Mouse (Mus musculus): Measurements from ENCODE around the gene C5ar2.
"Not testable (repeated sequence)": the region's sequence is repeated elsewhere in the genome, so short reads cannot be mapped to it uniquely, and the experiment has no call there.

Gene C5ar2

DNA sequence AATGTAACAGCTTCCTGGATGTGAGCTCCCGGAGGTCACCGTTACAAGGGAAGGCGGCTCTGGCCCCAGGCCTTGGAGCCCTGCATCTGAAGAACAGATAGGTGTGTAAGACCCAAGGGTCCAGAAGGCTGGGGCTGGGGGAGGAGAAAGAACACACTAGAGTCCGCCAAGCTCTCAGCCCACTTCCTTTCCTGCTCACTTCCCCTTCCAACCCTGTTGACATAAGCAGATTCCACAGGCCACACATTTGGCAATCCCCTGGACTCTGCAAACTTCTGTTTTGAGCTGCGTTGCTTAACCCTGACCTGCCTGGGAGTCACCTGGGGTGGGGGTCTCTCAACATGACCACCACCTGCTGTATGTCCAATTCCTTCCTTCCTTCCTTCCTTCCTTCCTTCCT lies at the start of gene C5ar2:
Gene C5ar2 (minus strand): TSS at position 88 of the 400 bp plus-strand sequence.
- peak; percentile 40 to 48 for DNase-seq (ENCODE audit: low spot score in 2 of 2)

GRCm38 (mm10) chr7:16287791-16288190 lies 43.8 kb upstream of the C5ar2 start:
- no peak for DNase-seq (ENCODE audit: low spot score in 2 of 2)

DNA sequence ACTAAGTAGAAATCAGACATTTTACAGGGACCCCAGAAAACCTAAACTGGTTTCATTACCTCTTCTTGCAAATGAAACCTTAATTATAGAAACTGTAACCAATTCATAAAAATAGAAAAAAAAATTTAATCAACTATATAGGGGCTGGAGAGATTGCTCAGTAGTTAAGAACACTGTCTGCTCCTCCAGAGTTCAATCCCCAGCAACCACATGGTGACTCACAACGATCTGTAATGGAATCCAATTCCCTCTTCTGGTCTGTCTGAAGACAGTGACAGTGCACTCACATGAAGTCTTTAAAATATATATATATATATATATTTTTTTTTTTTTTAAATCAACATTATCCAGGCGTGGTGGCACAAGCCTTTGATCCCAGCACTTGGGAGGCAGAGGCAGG lies 43.1 kb upstream of the C5ar2 start:
- DNase-seq (ENCODE audit: low spot score in 2 of 2): no peak

- peak; percentile 99 to 100 for DNase-seq (ENCODE audit: low spot score in 2 of 2)
Observed at GRCm38 (mm10) chr7:16286026-16286961, 42.3 kb upstream of the C5ar2 start, which contains the start of gene Ccdc9. Gene Ccdc9, minus strand, starts transcription at chr7:16286795.

DNA sequence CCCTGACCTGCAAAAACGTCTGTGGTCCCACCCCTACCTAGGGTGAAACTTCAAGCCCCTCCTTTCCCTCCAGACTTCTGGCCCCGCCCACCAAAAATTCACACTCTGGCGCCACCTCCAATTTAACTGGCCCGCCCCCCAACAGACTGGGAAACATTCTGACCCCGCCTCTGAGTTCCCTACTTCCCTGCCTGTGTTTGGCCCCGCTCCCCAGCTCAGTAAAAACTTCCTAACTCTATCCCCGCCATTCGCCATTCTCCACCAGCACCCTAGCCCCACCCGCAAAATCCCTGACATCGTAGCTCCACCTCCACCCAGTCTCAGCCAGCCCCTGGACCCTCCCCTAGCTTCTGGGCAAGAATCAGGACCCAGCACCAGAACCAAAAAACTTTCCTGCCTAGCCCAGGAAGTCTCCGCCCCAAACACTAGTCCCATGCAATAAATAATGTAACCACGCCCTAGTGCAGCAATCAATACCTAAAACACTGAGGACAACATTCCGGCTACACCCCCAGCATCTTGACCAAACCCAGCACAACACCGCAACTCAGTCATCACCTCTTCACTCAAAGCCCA lies 41.6 kb upstream of the C5ar2 start:
- peak; percentile 69 to 72 for DNase-seq (ENCODE audit: low spot score in 2 of 2)

GRCm38 (mm10) chr7:16284904-16285303 lies 41.0 kb upstream of the C5ar2 start:
- DNase-seq (ENCODE audit: low spot score in 2 of 2): peak in 1 of 2 experiments; percentile 34

DNA sequence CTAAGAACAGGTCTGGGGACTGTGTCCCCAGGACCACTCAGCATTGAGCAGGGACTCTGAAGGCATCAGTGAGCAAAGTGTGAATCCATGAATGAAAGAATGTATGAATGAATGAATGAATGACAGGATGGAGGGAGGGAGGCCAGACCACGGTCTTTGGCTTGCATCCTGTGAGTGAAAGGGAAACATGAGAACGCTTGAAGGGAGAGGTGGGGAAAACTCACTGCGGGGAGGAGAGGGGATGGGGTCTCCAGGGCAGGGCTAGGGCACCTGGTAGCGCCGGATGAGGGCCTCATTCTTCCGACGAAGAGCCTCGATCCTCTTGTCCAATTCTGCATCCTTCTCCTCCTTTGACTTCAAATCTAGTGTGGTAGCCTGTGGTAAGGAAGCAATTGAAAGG lies 40.0 kb upstream of the C5ar2 start:
- peak in 1 of 2 experiments; percentile 23 for DNase-seq (ENCODE audit: low spot score in 2 of 2)

DNA sequence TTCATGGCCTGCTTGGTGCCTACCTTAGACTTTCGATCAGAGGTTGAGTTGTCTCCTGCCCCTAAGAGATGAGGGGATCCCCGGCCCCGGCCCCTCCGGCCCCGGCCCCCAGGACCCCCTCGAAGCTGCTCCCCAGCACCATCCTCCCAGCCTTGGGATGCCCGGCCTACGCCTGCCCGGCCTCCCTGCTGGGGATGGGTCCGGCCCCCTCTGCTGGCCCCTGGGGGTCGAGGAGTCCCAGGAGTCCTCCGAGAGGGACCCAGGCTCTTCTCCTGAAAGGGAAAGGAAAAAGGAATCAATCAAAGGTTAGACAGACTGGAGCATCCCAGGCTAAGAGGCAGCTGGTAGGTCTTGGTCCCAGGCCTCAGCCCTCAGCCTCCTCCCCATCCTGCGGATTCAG lies 38.4 kb upstream of the C5ar2 start:
- DNase-seq (ENCODE audit: low spot score in 2 of 2): no peak

GRCm38 (mm10) chr7:16280721-16281120 lies 36.8 kb upstream of the C5ar2 start:
- DNase-seq (ENCODE audit: low spot score in 2 of 2): peak in 1 of 2 experiments; percentile 32

GRCm38 (mm10) chr7:16274922-16275890 lies 31.3 kb upstream of the C5ar2 start:
- DNase-seq (ENCODE audit: low spot score in 2 of 2): peak in 1 of 2 experiments; percentile 28

- DNase-seq (ENCODE audit: low spot score in 2 of 2): peak; percentile 76 to 80
Observed at GRCm38 (mm10) chr7:16273766-16274140, 29.8 kb upstream of the C5ar2 start.

- DNase-seq (ENCODE audit: low spot score in 2 of 2): peak; percentile 94 to 95
Observed at GRCm38 (mm10) chr7:16273081-16273765, 29.3 kb upstream of the C5ar2 start, which contains the start of gene Inafm1. Gene Inafm1, minus strand, starts transcription at chr7:16273617.

DNA sequence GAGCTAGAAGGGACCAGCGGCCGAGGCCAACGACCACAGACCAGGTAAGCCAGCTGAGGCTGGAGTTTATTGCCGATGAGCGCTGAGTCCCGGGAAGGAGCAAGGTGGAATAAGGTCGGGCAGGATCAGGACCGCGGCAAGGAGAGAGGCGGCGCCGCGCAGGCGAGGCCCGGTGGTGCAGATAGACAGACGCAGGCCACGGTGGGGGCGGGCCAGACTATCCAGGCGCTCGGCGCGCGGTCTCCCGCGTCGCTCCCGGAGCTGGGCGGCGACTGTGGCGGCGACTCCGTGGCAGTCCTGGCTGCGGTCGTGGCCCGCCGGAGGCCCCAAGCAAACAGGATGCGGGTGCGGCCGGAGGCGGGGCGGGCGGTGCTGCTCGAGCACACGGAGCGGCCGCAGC lies 28.7 kb upstream of the C5ar2 start:
- DNase-seq (ENCODE audit: low spot score in 2 of 2): peak; percentile 82

GRCm38 (mm10) chr7:16271139-16271538 lies 27.2 kb upstream of the C5ar2 start:
- no peak for DNase-seq (ENCODE audit: low spot score in 2 of 2)

- not testable (repeated sequence) for DNase-seq (ENCODE audit: low spot score in 2 of 2)
Observed at GRCm38 (mm10) chr7:16266593-16266992, 22.6 kb upstream of the C5ar2 start.

DNA sequence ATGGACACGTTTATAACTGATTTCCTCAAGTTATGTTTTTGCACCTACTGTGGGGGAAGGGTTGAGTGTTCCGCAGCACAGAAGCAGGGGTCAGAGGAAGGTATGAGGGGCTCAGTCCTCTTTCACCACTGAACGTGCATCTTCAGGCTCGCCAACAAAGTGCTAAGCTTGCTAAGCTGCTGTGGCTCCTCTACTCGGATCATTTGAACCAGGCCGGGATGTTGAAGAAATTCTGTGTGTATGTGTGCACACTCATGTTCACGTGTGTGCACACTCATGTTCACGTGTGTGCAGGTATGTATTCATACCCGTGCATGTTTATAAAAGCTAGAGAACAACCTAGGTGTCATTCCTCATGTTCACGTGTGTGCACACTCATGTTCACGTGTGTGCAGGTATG lies 21.9 kb upstream of the C5ar2 start:
- no peak for DNase-seq (ENCODE audit: low spot score in 2 of 2)

DNA sequence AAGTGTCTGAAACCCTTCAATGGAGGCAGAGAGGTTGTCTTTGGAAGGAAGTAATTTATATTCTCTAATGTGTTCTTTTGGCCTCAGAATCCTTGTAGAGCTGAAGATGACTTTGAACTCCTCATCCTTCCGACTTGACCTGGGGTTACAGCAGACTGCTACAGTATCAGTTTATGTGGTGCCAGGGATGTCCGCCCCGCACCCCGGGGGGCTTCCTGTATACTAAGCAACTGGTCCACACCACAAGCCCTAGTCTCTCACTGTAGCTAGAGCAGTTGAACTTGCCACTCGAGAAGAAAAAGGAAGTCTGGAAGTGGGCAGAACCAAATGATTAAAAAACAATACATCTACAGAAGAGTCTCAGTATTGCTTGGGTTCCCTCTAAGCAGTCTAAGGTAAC lies 19.9 kb upstream of the C5ar2 start:
- DNase-seq (ENCODE audit: low spot score in 2 of 2): no peak

DNA sequence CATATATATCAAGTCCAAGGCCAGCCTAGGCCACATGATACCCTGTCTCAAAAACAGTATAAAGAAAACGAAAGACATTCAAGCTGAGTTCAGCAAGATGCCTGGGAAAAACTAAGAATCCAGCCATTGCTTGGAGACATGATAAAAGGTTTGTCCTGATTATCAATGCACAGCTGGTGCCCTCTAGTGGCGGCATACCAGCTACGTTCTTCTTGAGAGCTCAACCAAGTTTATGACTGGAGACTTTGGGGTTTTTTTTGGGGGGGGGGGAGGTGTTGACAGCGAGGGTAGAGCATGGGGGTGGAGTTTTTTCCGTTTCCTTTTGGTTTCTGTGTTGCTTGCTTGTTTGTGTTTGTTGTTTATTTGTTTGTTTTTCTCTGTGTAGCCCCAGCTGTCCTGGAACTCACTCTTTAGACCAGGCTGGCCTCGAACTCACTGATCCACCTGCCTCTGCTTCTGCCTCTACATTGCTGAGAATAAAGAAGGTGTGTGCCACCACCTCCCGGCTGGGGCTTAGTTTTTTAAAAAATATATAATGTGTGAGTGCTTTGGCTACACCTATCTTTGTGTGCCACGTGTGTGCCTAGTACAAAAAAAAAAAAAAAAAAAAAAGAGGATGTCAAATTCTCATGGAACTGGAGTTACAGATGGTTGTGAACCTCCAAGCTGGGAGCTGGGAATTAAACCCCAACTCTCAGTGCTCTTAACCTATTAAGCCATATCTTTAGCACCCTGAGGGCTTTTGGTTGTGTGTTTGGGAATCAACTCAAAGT lies 19.2 kb upstream of the C5ar2 start:
- DNase-seq (ENCODE audit: low spot score in 2 of 2): peak; percentile 80 to 82

DNA sequence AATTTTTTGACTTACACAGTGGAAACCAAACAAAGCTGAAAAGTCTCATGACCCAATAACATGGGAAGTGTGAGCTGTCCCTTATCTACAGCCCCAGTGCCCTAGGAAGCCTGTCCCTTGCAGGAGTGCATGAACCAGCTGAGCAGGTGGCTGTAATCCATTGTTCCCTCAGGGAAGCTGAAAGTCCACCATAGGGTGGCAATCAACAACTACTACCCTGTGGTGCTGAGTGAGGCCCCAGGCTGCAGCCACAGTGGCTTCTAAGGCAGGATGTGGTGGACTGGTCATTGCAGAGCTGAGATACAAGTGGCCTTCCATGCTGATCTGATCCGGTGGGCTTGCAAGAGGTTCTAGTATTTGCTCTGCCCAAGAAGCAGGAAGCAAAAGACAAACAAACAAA lies 17.1 kb upstream of the C5ar2 start:
- no peak for DNase-seq (ENCODE audit: low spot score in 2 of 2)

DNA sequence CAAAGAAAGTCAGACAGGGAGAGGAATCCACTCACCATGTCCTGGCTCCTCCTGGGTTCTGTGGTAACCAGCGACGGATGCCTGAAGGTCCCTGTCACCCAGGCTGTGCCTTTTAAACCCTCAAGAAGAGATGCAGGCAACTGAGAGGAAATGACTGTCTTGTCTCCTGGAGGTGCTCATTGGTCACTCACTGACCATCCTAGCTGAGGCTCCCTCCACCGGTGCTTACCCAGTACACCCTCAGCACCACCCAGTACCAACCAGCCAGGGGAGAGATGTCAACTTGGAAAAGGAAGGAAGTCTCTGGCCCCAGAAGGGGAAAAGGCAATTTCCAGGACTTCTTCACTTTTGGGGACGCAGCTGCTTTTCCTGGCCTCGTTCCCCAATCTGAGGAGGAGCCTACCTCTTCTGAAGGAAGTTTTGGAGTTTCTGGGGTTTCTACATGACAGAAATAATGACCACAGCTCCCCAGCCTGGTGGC lies 15.2 kb upstream of the C5ar2 start, which contains the start of gene C5ar1:
Gene C5ar1 (minus strand): TSS at position 431 of the 481 bp plus-strand sequence.
- no peak for DNase-seq (ENCODE audit: low spot score in 2 of 2)
